Mouse (Mus musculus): ENCODE data around the gene Tysnd1.

The Tysnd1 gene

GRCm38 (mm10) chr10:61694870-61695670, at the start of gene Tysnd1:
Tysnd1 (plus strand) TSS chr10:61695514.
- peak; percentile 96 for DNase-seq (ENCODE audit: low spot score)

DNA sequence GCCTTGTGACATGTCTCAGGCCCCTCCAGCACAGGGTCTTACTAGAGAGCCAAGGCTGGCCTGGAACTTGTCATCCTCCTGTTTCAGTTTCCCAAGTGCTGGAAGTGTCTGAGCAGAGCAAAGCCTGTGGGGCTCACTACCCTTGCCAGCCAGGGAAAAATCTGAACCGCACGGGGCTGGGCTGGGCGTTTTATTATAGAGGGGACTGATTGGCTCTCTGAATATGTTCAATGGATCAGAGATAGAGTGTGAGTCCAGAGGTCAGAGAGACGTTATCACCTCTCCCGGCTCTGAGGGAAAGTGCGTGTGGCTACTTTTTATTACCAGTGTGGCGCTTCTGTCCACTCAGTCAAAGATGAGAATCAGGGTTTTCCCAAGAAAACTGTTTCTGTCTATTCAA, 48.8 kb upstream of the Tysnd1 start:
- no peak for DNase-seq (ENCODE audit: low spot score)

DNA sequence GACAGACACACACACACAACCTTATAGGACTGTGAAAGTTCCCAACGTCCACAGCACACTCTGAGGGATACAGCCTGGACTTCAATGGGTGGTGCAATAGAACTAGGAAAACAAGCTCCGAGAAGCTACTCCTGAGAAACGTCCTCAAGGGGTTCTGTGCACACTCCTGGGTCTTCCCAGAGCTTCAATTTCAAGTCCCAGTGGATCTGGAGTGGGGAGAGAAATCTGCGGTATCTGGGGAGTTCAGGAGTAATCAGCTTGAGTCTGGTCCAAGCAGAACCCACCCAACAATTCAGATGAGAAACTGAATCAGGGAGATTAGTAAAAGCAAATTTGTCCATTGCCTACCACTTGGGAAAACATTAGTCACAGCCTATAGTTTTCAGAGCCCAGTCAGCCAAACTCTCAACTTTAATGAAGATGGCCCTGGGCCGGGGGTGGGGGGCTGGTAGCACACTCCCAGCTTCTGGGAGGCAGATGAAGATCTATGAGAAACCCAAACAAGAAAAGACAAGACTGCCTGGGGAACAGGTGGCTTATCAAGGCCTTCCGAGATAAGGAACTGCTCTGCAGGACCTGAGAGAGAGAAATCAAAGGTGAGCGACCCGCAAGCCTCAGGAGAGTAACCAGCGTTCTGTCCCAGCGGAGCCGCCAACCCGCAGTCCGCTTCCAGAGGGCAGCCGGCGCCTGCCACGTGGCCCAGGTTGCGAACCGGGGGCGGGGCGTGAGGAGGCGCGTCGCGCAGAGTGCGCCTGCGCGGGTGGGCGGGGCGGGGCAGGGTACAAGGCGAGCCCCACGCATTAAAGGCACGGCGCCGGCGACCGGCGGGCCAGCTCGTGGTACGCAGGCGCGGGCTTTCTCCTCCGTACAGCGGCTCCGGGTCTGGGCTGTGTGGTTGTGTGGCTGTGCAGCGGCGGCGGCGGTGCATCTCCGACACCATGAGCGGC, 47.3 kb upstream of the Tysnd1 start, which contains the start of gene Ppa1:
TSS of gene Ppa1 (plus strand) at position 763 of the 947 bp plus-strand sequence.
- DNase-seq (ENCODE audit: low spot score): peak; percentile 91

- no peak for DNase-seq (ENCODE audit: low spot score)
Observed at GRCm38 (mm10) chr10:61648737-61649645, 46.3 kb upstream of the Tysnd1 start.

- no peak for DNase-seq (ENCODE audit: low spot score)
Observed at GRCm38 (mm10) chr10:61654105-61654504, 41.2 kb upstream of the Tysnd1 start.

DNA sequence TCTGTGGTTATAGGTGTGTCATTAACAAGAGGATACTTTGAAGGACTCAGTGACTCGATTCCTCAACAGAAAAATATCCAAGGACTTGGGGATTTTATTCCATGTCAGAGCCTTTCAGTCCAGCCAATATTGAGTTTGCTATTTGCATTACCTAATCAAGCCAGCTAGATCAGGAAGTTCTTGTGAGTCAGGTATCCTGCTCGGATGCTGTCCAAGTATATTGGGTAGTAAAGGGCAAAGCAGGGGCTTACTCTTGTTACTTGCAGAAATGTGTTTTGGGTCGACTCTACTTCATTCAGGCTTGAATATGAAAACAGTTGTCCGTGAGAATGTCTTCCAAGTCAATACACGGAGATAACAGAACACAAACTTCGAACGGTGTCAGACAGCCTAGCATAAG, 40.6 kb upstream of the Tysnd1 start:
- DNase-seq (ENCODE audit: low spot score): no peak

DNA sequence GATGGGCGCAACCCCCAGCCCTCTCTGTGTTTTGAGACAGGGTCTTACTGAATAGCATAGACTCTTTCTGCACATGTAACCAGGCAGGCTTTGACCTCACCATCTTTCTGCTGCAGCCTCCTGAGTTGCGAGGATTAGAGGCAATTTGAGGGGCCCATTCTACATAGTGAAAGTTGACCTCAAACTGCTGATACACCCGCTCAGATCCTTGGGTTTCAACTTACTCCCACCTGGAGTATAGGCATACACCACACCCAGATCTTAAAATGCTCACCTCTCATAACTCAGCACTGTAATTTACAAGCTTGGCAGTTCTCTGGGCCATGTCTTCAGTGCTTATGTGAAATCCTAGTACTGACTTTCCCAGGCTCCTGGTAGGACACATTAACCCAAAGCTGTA, 40.1 kb upstream of the Tysnd1 start:
- no peak for DNase-seq (ENCODE audit: low spot score)

GRCm38 (mm10) chr10:61656928-61657882, 38.1 kb upstream of the Tysnd1 start:
- no peak for DNase-seq (ENCODE audit: low spot score)

- no peak for DNase-seq (ENCODE audit: low spot score)
Observed at GRCm38 (mm10) chr10:61657985-61658384, 37.3 kb upstream of the Tysnd1 start.

GRCm38 (mm10) chr10:61661887-61662286, 33.4 kb upstream of the Tysnd1 start:
- DNase-seq (ENCODE audit: low spot score): no peak

GRCm38 (mm10) chr10:61662391-61662988, 32.8 kb upstream of the Tysnd1 start:
- no peak for DNase-seq (ENCODE audit: low spot score)

- DNase-seq (ENCODE audit: low spot score): no peak
Observed at GRCm38 (mm10) chr10:61665111-61665510, 30.2 kb upstream of the Tysnd1 start.

- DNase-seq (ENCODE audit: low spot score): no peak
Observed at GRCm38 (mm10) chr10:61665651-61666050, 29.7 kb upstream of the Tysnd1 start.

DNA sequence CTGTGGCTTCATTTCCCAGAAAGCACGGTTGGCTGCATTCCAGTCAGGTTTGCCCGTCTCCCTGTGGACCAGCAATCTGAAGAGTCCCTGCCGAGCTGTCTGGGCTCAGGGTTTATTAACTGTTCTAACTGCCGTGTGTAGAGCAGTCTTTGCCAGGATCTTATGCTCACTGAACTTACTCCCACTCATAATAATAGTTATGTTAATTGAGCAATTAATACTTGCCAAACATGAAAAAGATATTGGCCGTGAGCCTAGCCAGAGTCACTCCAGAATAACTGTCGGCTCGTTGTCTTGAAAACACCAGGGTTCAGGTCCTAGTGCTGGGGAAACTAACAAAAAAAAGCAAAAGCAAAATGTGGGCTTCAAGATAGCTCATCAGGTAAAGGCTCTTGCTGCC, 26.0 kb upstream of the Tysnd1 start:
- no peak for DNase-seq (ENCODE audit: low spot score)

GRCm38 (mm10) chr10:61669896-61670295, 25.4 kb upstream of the Tysnd1 start:
- no peak for DNase-seq (ENCODE audit: low spot score)

DNA sequence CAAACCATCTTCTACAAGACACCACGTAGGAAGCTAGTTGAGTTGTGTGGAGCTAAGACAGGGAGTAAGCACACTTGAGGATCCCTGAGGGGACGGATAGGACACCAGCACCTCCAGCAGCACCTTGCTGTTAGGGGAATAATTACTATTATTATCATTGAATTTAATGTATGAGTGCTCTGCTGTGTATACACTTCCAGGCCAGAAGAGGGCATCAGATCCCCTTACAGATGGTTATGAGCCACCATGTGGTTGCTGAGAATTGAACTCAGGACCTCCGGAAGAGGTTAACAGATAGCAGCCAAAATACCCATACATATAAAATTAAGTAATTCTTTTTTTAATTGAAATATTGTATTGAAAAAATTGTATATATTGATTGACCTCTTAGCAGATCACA, 24.6 kb upstream of the Tysnd1 start:
- no peak for DNase-seq (ENCODE audit: low spot score)

- no peak for DNase-seq (ENCODE audit: low spot score)
Observed at GRCm38 (mm10) chr10:61675935-61676334, 19.4 kb upstream of the Tysnd1 start.

DNA sequence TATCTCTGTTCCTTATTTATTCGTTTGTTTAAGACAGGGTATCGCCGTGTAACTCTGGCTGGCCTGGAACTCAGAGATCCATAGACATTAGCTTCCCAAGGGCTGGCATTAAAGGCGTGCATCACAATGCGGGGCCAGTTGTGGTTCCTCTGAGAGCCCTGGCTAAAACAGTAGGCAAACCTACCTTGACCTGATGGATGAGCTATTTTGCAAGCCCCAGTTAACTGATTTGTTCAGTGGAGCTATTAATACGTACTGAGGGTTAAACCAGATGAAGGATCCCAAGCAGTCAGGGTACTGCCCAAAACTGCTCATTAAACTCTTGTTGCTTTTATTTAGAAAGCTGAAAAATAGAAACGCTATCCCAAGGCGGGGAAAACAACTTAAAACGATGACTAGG, 15.8 kb upstream of the Tysnd1 start:
- no peak for DNase-seq (ENCODE audit: low spot score)

GRCm38 (mm10) chr10:61680015-61680913, 15.1 kb upstream of the Tysnd1 start, which contains the start of gene Sar1a:
Sar1a (plus strand) TSS chr10:61680299.
- peak; percentile 98 for DNase-seq (ENCODE audit: low spot score)

All from testis, postnatal 14 days (tissue).